Mouse (Mus musculus) liver, postnatal 0 days (tissue): ENCODE data around the gene Ddx28.

ENCODE experiments used
- CTCF ChIP-seq: sonication (generic); IDR thresholded peaks from 2 replicates; pipeline ENCODE4 v1.5.1; 2016; ENCODE audit warnings: antibody characterized with exemption, low read depth
- EP300 ChIP-seq: IDR thresholded peaks from 2 replicates; pipeline ENCODE4 v1.6.1; 2016; ENCODE audit warnings: antibody characterized with exemption, low read depth, mild to moderate bottlenecking

GRCm38 (mm10) chr8:106044151-106044550 lies 32.5 kb upstream of the Ddx28 start:
- TF ChIP-seq CTCF (no peak), EP300 (no peak)
